Mouse (Mus musculus): ENCODE data around the gene Stard7. TPM values are rescaled to one million over a fixed set of nuclear protein-coding genes. Genes with fewer than 3 reads are reported as not detected.

Stard7 gene
- 35.1 TPM for polyA plus RNA-seq (2017; shearing (Covaris generic))

DNA sequence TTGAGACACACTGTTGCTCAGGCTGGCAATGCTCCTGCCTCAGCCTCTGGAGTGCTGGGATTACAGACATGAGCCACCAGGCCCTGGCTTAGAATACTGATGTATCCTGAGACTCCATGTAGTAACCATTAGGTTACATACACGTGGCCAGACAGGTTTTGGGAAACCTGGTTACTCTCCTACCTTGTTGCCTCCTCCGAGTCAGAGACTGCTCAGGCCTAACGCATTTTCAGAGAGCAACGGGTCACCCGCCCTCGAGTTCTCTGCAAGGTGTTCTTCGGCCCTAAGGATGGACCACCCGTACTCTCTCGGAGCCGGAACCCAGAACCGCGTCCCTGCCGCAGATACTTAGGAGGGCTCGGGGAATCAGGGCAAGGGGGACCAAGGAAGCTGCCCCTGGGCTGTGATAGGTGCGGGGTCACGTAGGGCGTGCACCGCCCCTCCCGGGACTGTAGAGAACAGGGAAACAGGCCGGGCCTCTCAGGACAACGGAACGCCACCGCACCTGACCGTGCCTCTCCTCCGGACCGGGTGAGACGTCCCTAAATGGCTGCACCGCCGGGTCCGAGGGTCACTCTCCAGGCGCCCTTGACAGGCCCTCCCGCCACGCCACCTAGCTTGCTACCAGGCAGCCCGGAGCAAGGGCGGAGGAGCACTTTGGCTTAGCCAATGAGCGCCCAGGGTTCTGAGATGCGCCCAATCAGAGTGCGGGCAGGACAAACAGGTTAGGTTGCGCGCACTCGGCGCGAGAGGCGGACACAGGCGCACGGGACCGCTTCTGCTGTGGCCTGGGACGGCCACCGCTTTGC lies at the start of gene Stard7:
Stard7 (plus strand) TSS at position 728 of the 809 bp plus-strand sequence.

DNA sequence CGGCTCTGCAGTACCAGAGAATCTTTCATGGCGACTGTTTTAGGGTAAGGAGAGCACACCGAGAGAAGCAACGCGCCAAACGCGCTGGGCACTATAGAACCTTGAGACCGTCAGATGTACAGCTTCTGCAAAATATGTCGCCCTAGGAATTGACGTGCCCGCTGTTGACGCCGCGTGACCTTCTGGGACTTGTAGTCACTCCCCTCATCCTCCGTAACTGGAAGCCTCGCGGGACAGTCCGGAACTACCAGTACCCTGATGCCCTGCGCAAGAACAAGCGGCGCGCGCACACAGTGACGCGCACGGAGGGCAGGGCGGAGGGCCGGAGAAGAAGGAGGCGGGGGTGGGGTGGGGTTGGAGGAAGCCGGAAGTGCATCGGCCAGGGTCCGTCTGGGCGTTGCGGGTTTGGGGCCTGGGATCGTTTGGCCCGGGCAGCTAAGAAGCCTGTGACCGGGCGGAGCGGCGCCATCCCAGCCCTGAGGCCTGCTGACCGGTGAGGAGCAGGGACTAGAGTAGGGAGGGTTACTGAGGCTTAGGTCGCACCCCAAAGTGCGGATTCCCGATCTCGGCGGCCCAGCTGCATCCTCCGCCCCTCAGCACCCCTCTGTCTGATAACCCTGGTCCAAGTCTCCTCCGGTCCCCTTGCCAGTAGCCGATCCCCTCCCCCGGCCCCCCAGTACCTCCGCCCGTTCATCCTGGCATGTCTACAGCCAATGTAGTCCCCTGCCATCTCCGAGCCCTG lies 22.3 kb upstream of the Stard7 start, which contains the start of the genes Ciao1 and Tmem127:
Ciao1 (minus strand) TSS at position 225 of the 742 bp plus-strand sequence.
Tmem127 (plus strand) TSS at position 317 of the 742 bp plus-strand sequence.

DNA sequence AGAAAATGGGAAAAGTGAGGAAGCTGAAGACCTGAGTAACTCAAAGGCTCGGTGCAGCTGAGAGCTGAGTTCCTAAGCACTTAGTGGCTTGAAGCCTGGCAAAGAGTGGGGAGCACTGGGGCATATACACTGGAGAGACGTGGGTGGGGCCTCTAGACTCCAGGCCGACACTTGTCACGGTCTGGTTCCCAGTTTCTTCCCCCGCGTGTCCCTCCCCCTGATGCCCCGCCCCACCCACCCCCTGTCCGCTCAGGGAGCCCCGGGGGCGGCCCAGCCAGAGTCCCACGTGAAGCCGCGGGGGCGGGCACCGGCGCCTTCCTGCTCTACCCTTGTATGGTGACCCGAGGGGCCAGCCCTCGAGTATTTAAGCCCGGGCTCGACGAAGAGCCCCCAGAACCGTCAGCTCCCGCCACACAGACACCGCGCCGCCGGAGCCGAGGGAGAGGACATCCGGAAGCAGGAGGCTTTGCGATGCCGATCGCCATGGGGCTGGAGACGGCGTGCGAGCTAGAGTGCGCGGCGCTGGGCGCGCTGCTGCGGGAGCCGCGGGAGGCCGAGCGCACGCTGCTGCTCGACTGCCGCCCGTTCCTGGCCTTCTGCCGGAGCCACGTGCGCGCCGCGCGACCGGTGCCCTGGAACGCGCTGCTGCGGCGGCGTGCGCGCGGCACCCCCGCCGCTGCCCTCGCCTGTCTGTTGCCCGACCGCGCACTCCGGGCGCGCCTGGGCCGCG lies 65.9 kb downstream of the Stard7 start, which contains the start of gene Dusp2:
Dusp2 (plus strand) TSS at position 393 of the 730 bp plus-strand sequence.

DNA sequence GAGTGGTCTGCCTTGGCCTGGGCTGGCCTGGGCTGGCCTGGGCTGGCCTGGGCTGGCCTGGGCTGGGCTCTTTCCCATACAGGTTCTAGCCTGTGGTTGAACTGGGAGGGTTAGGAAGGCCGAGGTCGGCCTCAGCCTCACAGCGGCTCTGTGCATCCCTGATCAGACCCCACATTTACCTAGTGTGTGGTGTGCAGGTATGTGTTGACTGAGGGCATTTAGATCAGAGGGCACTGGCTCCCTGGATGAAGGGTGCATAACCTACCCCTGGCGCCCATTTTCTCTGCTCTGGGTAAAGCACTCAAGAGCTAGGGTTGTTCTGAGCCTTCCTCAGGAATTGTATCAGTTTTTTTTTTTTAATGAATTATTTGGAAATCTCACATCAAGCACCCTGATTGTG lies 68.4 kb downstream of the Stard7 start, which contains the start of gene Astl:
Astl (plus strand) TSS at position 224 of the 400 bp plus-strand sequence.

Other genes starting within 250 kb of the Stard7 start
- 78.6 TPM for gene Blvra, start 199.6 kb upstream of the Stard7 start, polyA plus RNA-seq (2017; shearing (Covaris generic))
- gene Ncaph, start 136.3 kb upstream of the Stard7 start, polyA plus RNA-seq (2017; shearing (Covaris generic)) = 8.9 TPM
- 8.5 TPM for gene Itpripl1, start 126.8 kb upstream of the Stard7 start, polyA plus RNA-seq (2017; shearing (Covaris generic))
- 1.0 TPM for gene 1810024B03Rik, start 61.9 kb upstream of the Stard7 start, polyA plus RNA-seq (2017; shearing (Covaris generic))
- 128 TPM for gene Snrnp200, start 61.8 kb upstream of the Stard7 start, polyA plus RNA-seq (2017; shearing (Covaris generic))
- gene Ciao1, start 22.4 kb upstream of the Stard7 start, polyA plus RNA-seq (2017; shearing (Covaris generic)) = 101 TPM
- gene Tmem127, start 22.3 kb upstream of the Stard7 start, polyA plus RNA-seq (2017; shearing (Covaris generic)) = 36.1 TPM
- gene Dusp2, start 65.9 kb downstream of the Stard7 start, polyA plus RNA-seq (2017; shearing (Covaris generic)) = 9.9 TPM
- 0.56 TPM for gene Astl, start 68.4 kb downstream of the Stard7 start, polyA plus RNA-seq (2017; shearing (Covaris generic))
- gene Adra2b, start 93.0 kb downstream of the Stard7 start, polyA plus RNA-seq (2017; shearing (Covaris generic)) = not detected
- 0.90 TPM for gene Gpat2, start 155.0 kb downstream of the Stard7 start, polyA plus RNA-seq (2017; shearing (Covaris generic))
- 36.1 TPM for gene Fahd2a, start 174.3 kb downstream of the Stard7 start, polyA plus RNA-seq (2017; shearing (Covaris generic))

Measured in inflammation-experienced regulatory T-cells, adult 16 weeks (primary cell).